Mouse (Mus musculus) intestine, embryonic 14.5 days (tissue): ENCODE measurements around the gene Adgrf2. TPM values are rescaled to one million over a fixed set of nuclear protein-coding genes. Genes with fewer than 3 reads are reported as not detected.

Experiments used
- ATAC-seq: fragments of 200-750 bp; cut with Nextera tagmentation; replicated peaks from 2 replicates; pipeline ENCODE4 v1.8.0; 2017; ENCODE audit warnings: low read depth, moderate number of reproducible peaks, moderate TSS enrichment, moderate library complexity; ENCODE audit not compliant: low FRiP score, low TSS enrichment
- DNase-seq: peaks from one replicate; pipeline ENCODE4 v3.0.0-alpha.2; 2018; ENCODE audit warnings: low spot score
- H3K27ac ChIP-seq: fragments of 300-500 bp; sonication (generic); 2 replicates; pipeline ENCODE4 v1.5.1; 2014; ENCODE audit warnings: low read depth, mild to moderate bottlenecking, control low read depth
- H3K27me3 ChIP-seq: fragments of 300-500 bp; sonication (generic); replicated peaks from 2 replicates; pipeline ENCODE4 v1.6.1; 2014; ENCODE audit warnings: low read length, control low read depth; ENCODE audit not compliant: control insufficient read depth, insufficient read depth
- H3K36me3 ChIP-seq: fragments of 300-500 bp; sonication (generic); 2 replicates; pipeline ENCODE4 v1.6.1; 2014; ENCODE audit warnings: low read length, control low read depth; ENCODE audit not compliant: control insufficient read depth, insufficient read depth
- H3K4me1 ChIP-seq: fragments of 300-500 bp; sonication (generic); replicated peaks from 2 replicates; pipeline ENCODE4 v1.6.1; 2014; ENCODE audit warnings: low read length, control low read depth, mixed read lengths; ENCODE audit not compliant: control insufficient read depth, insufficient read depth
- H3K4me2 ChIP-seq: fragments of 300-500 bp; sonication (generic); 2 replicates; pipeline ENCODE4 v1.6.1; 2014; ENCODE audit warnings: low read length
- H3K4me3 ChIP-seq: fragments of 300-500 bp; sonication (generic); 2 replicates; pipeline ENCODE4 v1.5.1; 2014; ENCODE audit warnings: low read depth, low read length, control low read depth, mixed read lengths
- H3K9ac ChIP-seq: fragments of 300-500 bp; sonication (generic); 2 replicates; pipeline ENCODE4 v1.6.1; 2014; ENCODE audit warnings: mild to moderate bottlenecking, low read length
- H3K9me3 ChIP-seq: fragments of 300-500 bp; sonication (generic); 2 replicates; pipeline ENCODE4 v1.6.1; 2016; ENCODE audit warnings: low read length, control low read depth; ENCODE audit not compliant: control insufficient read depth
- WGBS: fragments of 180-500 bp; shearing (Covaris S2); extraction: QIAGEN DNeasy Blood & Tissue Kit; methylation state at CpG from one replicate; pipeline ENCODE4 v1.1.7; 2014; 5-methylcytosine and 5-hydroxymethylcytosine counted together
- polyA plus RNA-seq: library from polyadenylated mRNA; unstranded; fragments of >200 nt; fragmentation: Nextera tagmentation; extraction: Ambion mirVana; gene quantifications from 2 replicates; pipeline ENCODE4 v1.2.1, GENCODE M21; 2014

Adgrf2 gene
- polyA plus RNA-seq = 0.07 TPM in 1 of 2 replicates, not detected in the other

DNA sequence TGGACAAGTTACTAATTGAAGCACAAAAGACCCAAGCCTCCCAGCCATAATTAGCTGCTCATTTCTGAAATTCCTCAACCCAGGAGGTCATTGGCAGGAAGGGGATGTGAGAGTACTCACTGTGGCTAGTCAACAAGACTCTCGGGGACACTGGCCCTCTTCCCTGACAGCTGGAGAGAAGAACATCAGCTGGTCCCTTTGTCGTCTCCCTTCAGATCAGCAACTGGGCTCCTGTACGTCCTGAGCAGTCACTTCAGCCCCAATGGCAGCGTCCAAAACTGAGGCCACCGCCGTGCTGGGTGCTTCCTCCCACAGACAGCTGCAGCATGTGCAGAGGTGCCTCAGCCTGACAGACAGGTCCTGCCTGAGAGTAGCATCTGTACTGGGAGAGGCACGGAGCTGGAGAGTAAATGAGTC, at the start of gene Adgrf2:
Adgrf2 (minus strand) TSS at position 379 of the 417 bp plus-strand sequence.
- WGBS = 23% methylated on average over 7 of the region's 7 CpGs
- Histone ChIP-seq H3K27ac (no peak within 1 kb of the TSS), H3K36me3 (no peaks in the 10 kb centered on the region), H3K27me3 (no peaks in the 10 kb centered on the region), H3K4me2 (no peak within 1 kb of the TSS), H3K4me3 (no peak within 1 kb of the TSS), H3K4me1 (no peaks in the 10 kb centered on the region), H3K9me3 (no peaks in the 10 kb centered on the region), H3K9ac (no peak within 1 kb of the TSS)
- DNase-seq = no peak
- no peak for ATAC-seq

DNA sequence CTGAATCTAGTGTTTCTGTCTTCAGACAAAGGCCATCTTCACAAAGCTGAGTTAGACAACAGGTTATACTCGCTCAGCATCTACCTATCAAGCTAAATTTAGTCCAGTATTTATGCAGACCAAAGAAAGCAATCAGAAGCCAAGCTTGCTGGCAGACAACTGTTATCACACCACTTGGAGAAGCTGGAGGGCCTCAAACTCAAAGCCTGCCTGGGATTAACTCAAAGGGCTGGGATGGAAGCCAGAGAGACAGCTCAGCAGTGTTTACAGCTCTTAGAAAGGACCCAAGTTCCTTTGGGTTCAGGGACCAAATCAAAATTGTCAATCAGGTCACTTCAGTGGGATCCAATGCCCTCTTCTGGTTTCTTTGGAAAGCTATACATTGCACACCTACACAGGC, 48.8 kb upstream of the Adgrf2 start:
- 88% methylated on average over 1 of the region's 1 CpGs for WGBS
- no peak overlapping the region for H3K4me3 ChIP-seq
- no peak overlapping the region for H3K4me2 ChIP-seq
- H3K27me3 ChIP-seq = no peaks in the 10 kb centered on the region
- H3K27ac ChIP-seq = no peak overlapping the region
- H3K36me3 ChIP-seq = peaks cover 6% of the 10 kb centered on the region; the same call in 1 of the 2 replicates
- no peaks in the 10 kb centered on the region for H3K4me1 ChIP-seq
- no peak overlapping the region for H3K9ac ChIP-seq
- DNase-seq (no peak), ATAC-seq (no peak)
- no peaks in the 10 kb centered on the region for H3K9me3 ChIP-seq

- no peak overlapping the region for H3K27ac ChIP-seq
- H3K36me3 ChIP-seq = peaks cover 6% of the 10 kb centered on the region; the same call in 1 of the 2 replicates
- no peaks in the 10 kb centered on the region for H3K4me1 ChIP-seq
- H3K4me2 ChIP-seq = no peak overlapping the region
- no peak overlapping the region for H3K9ac ChIP-seq
- H3K27me3 ChIP-seq = no peaks in the 10 kb centered on the region
- WGBS = 67% methylated on average over 2 of the region's 2 CpGs
- H3K4me3 ChIP-seq = no peak overlapping the region
- no peak for DNase-seq
- no peaks in the 10 kb centered on the region for H3K9me3 ChIP-seq
- ATAC-seq = no peak
Observed at GRCm38 (mm10) chr17:42789723-42790122, 47.7 kb upstream of the Adgrf2 start.

DNA sequence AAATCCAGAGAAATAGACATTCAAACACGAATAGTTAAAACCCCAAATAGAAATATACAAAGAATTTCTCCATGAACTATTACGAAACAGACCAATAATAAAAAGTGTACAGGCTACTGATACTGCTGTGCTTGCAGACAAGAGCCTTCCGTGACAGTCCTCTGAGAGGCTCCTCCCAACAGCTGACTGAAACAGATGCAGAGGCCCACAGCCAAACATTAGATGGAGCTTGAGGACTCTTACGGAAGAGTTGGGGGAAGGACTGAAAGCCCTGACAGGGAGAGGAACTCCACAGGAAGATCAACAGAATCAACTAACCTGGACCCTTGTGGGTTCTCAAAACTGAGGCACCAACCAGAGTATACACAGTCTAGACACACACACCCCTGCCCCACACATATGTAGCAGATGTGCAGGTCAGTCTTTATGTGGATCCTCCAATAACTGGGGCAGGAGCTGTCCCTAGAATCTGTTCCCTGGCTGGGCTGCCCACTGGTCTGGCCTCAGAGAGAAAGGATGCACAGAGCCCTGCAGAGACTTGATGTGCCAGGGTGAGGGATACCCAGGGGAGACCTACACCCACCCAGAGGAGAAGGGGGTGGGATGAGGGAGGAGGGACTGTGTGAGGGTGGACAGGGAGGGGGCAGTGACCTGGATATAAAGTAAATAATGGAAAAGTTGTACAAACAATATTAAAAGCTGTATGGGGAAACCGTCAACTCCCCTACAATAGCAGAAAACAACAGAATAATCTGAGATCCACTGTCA, 46.9 kb upstream of the Adgrf2 start:
- Histone ChIP-seq H3K4me1 (no peaks in the 10 kb centered on the region), H3K4me2 (no peak overlapping the region), H3K9me3 (no peaks in the 10 kb centered on the region), H3K9ac (no peak overlapping the region), H3K27me3 (no peaks in the 10 kb centered on the region), H3K36me3 (peaks cover 6% of the 10 kb centered on the region; the same call in 1 of the 2 replicates), H3K4me3 (no peak overlapping the region), H3K27ac (no peak overlapping the region)
- DNase-seq = no peak
- WGBS = 78% methylated on average over 5 of the region's 5 CpGs
- ATAC-seq = no peak

- Histone ChIP-seq H3K9me3 (no peaks in the 10 kb centered on the region), H3K4me3 (no peak overlapping the region), H3K4me2 (no peak overlapping the region), H3K27me3 (no peaks in the 10 kb centered on the region), H3K4me1 (no peaks in the 10 kb centered on the region), H3K9ac (no peak overlapping the region), H3K27ac (no peak overlapping the region), H3K36me3 (no peaks in the 10 kb centered on the region)
- peak; percentile 74 for ATAC-seq
- peak; percentile 81 for DNase-seq
- 52% methylated on average over 7 of the region's 7 CpGs for WGBS
Observed at GRCm38 (mm10) chr17:42782156-42782757, 40.3 kb upstream of the Adgrf2 start.

GRCm38 (mm10) chr17:42753791-42754190, 11.8 kb upstream of the Adgrf2 start:
- no peak overlapping the region for H3K4me3 ChIP-seq
- H3K36me3 ChIP-seq = no peaks in the 10 kb centered on the region
- no peaks in the 10 kb centered on the region for H3K27me3 ChIP-seq
- no peak for DNase-seq
- no peak overlapping the region for H3K27ac ChIP-seq
- H3K4me2 ChIP-seq = no peak overlapping the region
- no peaks in the 10 kb centered on the region for H3K9me3 ChIP-seq
- H3K9ac ChIP-seq = no peak overlapping the region
- ATAC-seq = no peak
- H3K4me1 ChIP-seq = no peaks in the 10 kb centered on the region
- 34% methylated on average over 2 of the region's 2 CpGs for WGBS

- no peaks in the 10 kb centered on the region for H3K4me1 ChIP-seq
- no peak overlapping the region for H3K4me2 ChIP-seq
- no peaks in the 10 kb centered on the region for H3K9me3 ChIP-seq
- ATAC-seq (no peak), DNase-seq (no peak)
- H3K27ac ChIP-seq = no peak overlapping the region
- WGBS = 81% methylated on average over 2 of the region's 2 CpGs
- H3K4me3 ChIP-seq = no peak overlapping the region
- H3K36me3 ChIP-seq = no peaks in the 10 kb centered on the region
- H3K9ac ChIP-seq = no peak overlapping the region
- H3K27me3 ChIP-seq = no peaks in the 10 kb centered on the region
Observed at GRCm38 (mm10) chr17:42752173-42752572, 10.2 kb upstream of the Adgrf2 start.

- Histone ChIP-seq H3K4me3 (no peak overlapping the region), H3K27ac (no peak overlapping the region), H3K4me1 (no peaks in the 10 kb centered on the region), H3K9me3 (no peaks in the 10 kb centered on the region), H3K27me3 (no peaks in the 10 kb centered on the region), H3K36me3 (no peaks in the 10 kb centered on the region), H3K4me2 (no peak overlapping the region), H3K9ac (no peak overlapping the region)
- DNase-seq (no peak), ATAC-seq (no peak)
- 58% methylated on average over 6 of the region's 6 CpGs for WGBS
Observed at GRCm38 (mm10) chr17:42745657-42746420, 3.9 kb upstream of the Adgrf2 start.
